Mouse (Mus musculus) brain, embryonic 14.5 days (tissue): Measurements from ENCODE around the gene Aspa. TPM values are rescaled to one million over a fixed set of nuclear protein-coding genes. Genes with fewer than 3 reads are reported as not detected.
A peak's percentile ranks its signal among the peaks of the same experiment; 100 is the strongest.

Experiments
- DNase-seq: peaks from one replicate; pipeline ENCODE4 v3.0.0-alpha.2; 2011; ENCODE audit warnings: low read depth
- CTCF ChIP-seq: fragments of 200-500 bp; IDR thresholded peaks from 2 replicates; pipeline ENCODE4 v1.5.1; 2012; ENCODE audit warnings: inconsistent platforms, mild to moderate bottlenecking, moderate library complexity, borderline replicate concordance; ENCODE audit not compliant: insufficient read depth, insufficient read length; ENCODE audit errors: extremely low read depth
- POLR2A ChIP-seq: fragments of 200-500 bp; IDR thresholded peaks from 2 replicates; pipeline ENCODE4 v1.6.1; 2012; ENCODE audit warnings: mild to moderate bottlenecking, inconsistent platforms, borderline replicate concordance; ENCODE audit not compliant: poor library complexity, insufficient read depth, insufficient read length, severe bottlenecking; ENCODE audit errors: extremely low read depth
- polyA plus RNA-seq: library from polyadenylated mRNA; depleted of rRNA; stranded (reverse); fragments of >200 nt; gene quantifications from 2 replicates; pipeline ENCODE4 v1.2.3, GENCODE M21; 2012; rRNA removed

Gene Aspa
- polyA plus RNA-seq, 1 experiment: 0.82 TPM

DNA sequence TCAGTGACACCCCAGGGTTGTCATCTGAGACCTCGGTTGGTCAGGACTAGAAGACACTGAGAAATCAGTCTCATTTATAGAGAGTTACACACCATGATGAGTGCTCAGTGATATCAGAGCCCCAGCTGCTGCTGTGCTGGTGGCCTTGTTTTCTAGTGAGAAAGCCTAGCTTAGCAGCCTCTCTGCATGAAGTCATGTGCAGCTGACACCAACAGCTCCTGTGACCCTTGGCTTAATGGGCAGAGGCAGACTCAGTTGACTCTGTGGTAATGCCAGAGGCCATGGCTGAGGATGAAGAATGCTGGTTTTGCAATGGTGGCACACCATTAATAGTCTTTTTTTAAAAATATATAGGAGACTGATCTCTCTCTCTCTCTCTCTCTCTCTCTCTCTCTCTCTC is 39.8 kb downstream of the Aspa start:
- TF ChIP-seq POLR2A (no peak), CTCF (no peak)
- DNase-seq: no peak

DNA sequence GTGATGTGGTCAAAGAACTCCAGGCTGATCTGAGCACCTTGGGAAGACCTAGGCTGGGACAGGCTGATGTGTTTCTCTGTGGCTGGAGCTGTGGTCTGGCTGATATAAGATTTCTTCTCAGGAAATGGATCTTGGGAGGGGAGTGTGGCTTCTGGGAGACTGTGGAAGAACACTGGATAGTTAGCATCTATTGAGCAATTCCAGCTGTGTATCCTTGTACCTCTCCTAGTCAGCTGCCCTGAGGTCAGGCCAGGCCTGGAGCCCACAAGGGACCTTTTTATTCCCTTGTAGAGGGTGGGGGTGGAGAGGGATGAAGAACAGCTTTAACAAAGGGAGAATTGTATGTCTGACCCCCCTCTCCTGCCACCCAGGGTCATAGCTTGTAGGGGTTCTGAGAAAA is 45.0 kb downstream of the Aspa start:
- no peak for TF ChIP-seq CTCF

DNA sequence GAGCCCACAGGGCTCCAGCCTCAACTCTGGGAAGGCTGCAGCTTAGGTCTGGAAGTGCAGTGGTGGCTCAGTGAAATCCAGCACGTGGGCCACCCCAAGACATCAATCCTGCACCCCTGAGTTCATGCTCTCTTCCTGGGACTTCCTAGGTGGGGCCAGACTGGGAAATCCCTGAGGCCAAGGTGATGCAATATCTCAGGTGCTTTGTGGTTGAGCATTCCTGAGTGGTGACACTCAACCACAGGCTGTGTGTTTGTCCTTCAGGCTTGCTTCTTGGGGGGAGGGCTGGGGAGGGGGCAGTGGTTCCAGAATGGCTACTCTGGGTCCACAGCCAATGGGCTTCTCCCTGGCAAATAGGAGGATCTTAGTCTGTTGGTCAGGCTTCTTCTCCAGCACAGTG is 45.5 kb downstream of the Aspa start:
- DNase-seq: no peak
- TF ChIP-seq CTCF: no peak
- TF ChIP-seq POLR2A: no peak

More for the DNA sequence above, 45.0 kb downstream of the Aspa start:
- DNase-seq: no peak

DNA sequence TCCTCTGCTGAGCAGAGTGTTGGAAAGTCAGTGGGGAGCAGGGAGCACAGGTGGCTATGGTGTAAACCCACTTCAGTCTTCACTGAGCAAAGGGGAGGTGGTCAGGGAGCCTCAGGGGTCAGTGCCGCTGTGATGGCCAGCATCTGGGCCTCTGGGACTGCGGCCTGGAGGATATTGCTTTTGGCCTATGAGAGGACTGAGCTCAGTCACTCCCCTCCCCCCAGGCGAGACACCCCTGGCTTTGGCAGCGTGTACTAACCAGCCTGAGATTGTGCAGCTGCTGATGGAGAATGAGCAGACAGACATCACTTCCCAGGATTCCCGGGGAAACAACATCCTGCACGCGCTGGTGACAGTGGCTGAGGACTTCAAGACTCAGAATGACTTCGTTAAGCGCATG is 46.0 kb downstream of the Aspa start:
- DNase-seq: no peak
- TF ChIP-seq POLR2A: no peak
- no peak for TF ChIP-seq CTCF

DNA sequence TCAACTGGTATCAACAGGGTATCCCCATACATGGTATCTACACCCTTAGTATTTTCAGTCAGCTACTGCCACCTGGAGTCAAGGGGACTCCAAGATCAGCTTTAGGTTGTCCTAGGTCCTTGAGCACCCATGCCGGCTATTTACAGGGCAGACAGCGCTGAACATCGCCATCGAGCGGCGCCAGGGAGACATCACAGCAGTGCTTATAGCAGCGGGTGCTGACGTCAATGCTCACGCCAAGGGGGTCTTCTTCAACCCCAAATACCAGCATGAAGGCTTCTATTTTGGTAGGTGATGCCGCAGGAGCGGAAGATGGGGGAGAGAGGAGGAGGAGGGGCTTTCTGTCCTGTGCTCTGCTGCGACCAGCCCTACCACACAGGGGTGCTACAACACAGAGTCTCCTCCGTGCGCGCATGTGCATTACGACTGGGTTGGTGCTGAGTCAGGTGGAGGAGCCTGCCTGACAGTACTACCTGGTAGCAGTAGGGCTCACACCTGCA is 47.8 kb downstream of the Aspa start:
- no peak for TF ChIP-seq POLR2A
- TF ChIP-seq CTCF: peak; percentile 29; the same call in 1 of the 2 replicates
- peak; percentile 83 for DNase-seq

DNA sequence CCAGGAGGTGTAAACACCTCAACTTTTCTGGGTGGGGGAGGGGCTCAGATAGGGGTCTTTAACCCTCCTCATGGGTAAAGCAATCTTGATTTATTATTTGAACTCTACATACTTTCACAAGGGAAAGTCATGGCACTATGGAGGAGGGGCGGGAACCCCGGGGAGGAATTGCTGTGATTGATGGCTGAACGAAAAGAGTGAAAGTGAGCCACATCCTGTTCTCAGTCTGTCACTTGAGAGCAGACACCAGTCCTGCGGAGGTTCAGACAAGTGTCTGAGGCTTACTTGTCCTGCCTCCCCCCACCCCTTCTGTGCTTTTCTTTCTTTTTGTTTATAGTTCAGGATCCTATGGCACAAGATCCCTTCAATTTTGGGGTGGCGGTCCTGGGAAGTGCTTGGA is 48.7 kb downstream of the Aspa start:
- TF ChIP-seq CTCF: no peak
- no peak for TF ChIP-seq POLR2A
- DNase-seq: no peak

DNA sequence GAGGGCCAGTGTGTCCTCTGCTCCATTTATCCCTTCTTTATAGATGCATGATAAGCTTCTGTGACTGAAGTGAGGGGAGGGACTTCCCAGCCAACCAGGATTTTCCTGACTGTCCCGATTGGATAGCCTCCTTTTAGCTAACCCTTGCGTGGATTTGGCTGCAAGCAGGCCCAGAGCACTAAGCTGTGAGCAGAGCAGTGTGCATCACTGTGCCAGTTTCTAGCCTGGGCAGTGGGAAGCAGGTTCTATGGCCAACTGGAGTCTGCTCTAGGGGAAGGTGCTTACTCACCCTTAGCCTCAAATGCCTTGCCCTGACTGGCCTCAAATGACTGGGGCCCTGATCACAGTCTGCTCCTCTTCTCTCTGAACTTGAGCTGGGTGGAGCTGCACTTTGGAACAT is 54.6 kb downstream of the Aspa start:
- no peak for TF ChIP-seq POLR2A
- no peak for TF ChIP-seq CTCF
- DNase-seq: no peak

DNA sequence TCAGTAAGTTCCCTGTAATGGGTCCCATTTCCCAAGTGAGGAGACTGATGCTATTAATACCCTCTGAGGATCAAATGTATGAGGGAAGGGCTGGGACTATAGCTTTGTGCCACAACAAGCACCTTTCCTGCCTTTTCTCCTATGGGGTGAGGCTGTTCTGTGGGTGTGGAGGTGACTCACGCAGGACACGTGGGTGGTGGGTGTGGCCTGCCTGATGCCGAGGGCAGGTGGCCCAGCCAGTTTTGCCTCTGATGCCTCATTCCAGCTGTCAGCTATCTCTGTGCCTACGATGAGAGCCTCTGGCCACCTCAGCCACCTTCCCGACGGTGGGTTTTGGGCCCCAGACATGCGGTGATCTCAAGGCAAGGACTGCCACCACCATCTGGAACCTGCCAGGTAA is 62.1 kb downstream of the Aspa start, which contains the start of gene Trpv3:
Gene Trpv3 (plus strand): TSS at position 122 of the 400 bp plus-strand sequence.
- TF ChIP-seq POLR2A (no peak), CTCF (no peak)
- no peak for DNase-seq

DNA sequence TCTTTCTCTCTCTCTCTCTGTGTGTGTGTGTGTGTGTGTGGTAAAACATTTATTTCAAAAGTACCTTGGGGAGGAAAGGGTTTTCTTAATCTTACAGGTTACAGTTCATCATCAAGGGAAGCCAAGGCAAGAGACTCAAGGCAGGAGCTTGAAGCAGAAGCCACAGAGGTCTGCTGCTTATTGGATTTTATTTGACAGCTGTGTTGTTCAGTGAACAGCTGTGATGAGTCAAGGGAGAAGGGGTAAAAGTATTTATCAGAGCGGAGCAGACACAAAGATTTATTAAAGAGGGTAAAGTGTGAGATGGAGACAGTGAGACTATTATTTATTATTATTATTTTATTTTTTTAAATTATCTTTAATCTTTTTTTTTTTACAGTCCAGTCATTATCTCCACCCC is 68.0 kb downstream of the Aspa start:
- TF ChIP-seq POLR2A: no peak
- no peak for TF ChIP-seq CTCF

DNA sequence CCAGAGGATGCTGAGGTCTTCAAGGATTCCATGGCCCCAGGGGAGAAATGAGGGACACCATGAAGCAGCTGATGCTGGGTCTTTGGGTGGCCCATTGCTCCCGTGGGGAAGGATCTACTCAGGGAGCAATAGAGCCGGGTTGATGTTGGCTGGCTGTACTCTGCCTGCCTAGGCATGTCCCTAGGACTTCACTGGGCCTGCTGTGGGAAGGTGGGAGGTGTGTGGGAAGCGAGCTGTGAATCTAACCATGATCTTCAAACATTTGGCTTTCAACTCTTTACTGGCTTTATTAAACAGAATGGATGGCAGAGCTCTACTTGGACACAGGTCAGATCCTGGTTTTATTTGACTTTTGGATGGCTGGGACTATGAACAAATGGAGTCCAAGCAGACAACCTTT is 68.9 kb downstream of the Aspa start:
- TF ChIP-seq POLR2A: no peak
- TF ChIP-seq CTCF: no peak
- DNase-seq: no peak

More for the DNA sequence above, 68.0 kb downstream of the Aspa start:
- no peak for DNase-seq

DNA sequence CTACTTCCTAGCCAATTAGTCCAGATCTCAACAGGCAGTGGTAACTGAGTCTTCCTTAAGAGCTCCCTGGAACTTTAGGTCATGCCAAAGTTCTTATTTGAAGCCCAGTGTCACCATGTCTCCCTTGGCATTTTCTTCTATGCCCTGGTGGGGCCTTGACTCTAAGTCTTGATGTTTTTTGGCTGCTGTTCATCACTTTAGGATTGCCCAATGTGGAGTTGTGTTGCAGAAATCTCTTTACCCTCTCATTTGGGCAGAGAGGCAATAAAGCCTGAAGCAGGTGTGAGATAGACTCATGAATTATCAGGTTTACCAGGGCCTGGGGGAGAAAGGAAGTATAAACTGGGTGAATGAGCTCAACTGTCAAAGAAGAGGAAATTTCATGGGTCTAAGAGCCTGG is 70.7 kb downstream of the Aspa start:
- DNase-seq: no peak
- TF ChIP-seq POLR2A (no peak), CTCF (no peak)

DNA sequence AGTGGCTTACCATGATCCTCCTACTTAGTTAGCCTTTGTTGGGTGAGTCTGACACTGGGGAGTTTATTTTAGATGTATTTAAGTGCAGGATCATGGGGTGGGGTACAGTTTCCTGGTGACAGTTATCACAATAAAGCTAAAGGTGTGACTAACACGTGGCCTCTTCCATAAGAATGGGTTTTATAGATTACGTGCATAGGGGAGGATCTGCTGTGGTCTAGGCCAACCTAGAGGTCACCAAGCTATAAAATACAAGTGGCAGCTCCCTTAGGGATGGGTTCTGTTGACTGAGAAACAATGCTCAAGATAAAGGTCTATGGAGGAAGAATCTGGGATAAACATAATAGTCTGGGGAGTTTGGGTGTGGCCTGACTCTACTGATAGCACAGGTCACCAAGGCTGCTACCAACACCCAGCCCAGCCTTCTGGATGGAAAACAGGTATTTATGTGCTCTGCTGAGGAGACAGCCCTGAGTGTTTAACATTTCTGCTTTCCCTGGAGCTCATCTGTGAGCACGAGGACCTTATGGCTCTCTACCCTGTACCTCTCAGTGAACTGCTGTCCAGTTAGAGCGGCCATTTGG is 71.9 kb downstream of the Aspa start:
- TF ChIP-seq CTCF (no peak), POLR2A (no peak)
- no peak for DNase-seq

Other genes starting within 250 kb of the Aspa start
- gene Itgae, start 239.0 kb downstream of the Aspa start, polyA plus RNA-seq: 0.08 and 0.13 TPM in 2 replicates
- gene Haspin, start 191.3 kb downstream of the Aspa start, polyA plus RNA-seq: 2.1 and 3.2 TPM in 2 replicates
- gene P2rx5, start 169.2 kb downstream of the Aspa start, polyA plus RNA-seq: 0.44 and 0.53 TPM in 2 replicates
- 74.7 and 115 TPM in 2 replicates for gene Emc6, start 152.6 kb downstream of the Aspa start, polyA plus RNA-seq
- 91.6 and 112 TPM in 2 replicates for gene Tax1bp3, start 152.5 kb downstream of the Aspa start, polyA plus RNA-seq
- gene Ctns, start 130.6 kb downstream of the Aspa start, polyA plus RNA-seq: 25.5 and 25.7 TPM in 2 replicates
- 1.5 and 2.0 TPM in 2 replicates for gene Shpk, start 130.1 kb downstream of the Aspa start, polyA plus RNA-seq
- gene Trpv1, start 95.3 kb downstream of the Aspa start, polyA plus RNA-seq: 0.13 and 0.44 TPM in 2 replicates
- 0.14 and 0.27 TPM in 2 replicates for gene Trpv3, start 62.2 kb downstream of the Aspa start, polyA plus RNA-seq
- not detected in 2 replicates for gene Gm49340, start 145 bp upstream of the Aspa start, polyA plus RNA-seq
- 0.05 and 0.08 TPM in 2 replicates for gene Spata22, start 145 bp upstream of the Aspa start, polyA plus RNA-seq
- not detected in 2 replicates for gene Olfr20, start 21.2 kb upstream of the Aspa start, polyA plus RNA-seq
- not detected in 2 replicates for gene Olfr376, start 41.6 kb upstream of the Aspa start, polyA plus RNA-seq
- not detected in 2 replicates for gene Olfr1, start 70.0 kb upstream of the Aspa start, polyA plus RNA-seq
- not detected in 2 replicates for gene Olfr378, start 98.9 kb upstream of the Aspa start, polyA plus RNA-seq
- not detected in 2 replicates for gene Olfr380, start 127.9 kb upstream of the Aspa start, polyA plus RNA-seq
- gene Olfr381, start 162.0 kb upstream of the Aspa start, polyA plus RNA-seq: not detected in 2 replicates
- gene Olfr382, start 187.6 kb upstream of the Aspa start, polyA plus RNA-seq: not detected in 2 replicates